Mouse (Mus musculus) Muller cell, postnatal 12 days (primary cell): Measurements from ENCODE around the gene Kif27.

Experiments
- DNase-seq: peaks from one replicate; pipeline ENCODE4 v3.0.0-alpha.2; 2015; ENCODE audit errors: inconsistent ontology term

The Kif27 gene

DNA sequence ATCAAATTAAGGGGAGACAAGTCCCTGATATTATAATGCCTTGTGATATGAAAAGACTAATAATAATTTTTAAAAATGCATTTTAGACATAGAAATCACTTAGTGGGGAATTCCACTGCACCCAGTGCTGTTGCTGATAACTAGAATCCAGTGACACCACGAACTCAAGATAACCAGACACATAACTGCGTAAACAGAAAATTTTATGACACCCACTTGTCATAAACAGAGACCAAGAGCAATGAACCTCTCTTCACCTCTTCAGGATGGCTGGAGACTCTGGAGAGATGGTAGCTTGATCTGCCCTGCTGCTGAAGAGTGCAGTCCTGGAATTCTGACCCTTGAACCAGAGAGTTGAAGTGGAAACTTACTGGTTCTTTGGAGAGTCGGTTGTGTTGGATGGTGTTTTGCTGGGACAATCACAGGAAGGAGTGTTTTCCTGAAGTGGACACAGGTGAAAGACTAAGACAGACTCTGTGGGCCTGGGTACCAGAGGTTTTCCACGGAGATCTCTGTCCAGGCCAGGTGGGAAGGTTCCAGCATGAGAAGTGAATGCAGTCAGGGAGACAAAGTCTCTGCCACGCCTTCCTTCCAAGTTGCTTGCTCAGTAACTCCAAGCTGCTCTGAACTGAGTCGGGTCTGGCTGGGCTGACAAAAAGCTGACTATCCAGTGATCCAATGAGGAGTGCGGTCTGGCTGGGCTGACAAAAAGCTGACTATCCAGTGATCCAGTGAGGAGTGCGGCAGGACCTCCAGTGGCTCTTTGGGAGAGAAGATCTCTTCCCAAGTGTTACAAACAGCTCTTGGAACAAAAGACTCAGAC is 5.6 kb upstream of the Kif27 start:
- DNase-seq: no peak

DNA sequence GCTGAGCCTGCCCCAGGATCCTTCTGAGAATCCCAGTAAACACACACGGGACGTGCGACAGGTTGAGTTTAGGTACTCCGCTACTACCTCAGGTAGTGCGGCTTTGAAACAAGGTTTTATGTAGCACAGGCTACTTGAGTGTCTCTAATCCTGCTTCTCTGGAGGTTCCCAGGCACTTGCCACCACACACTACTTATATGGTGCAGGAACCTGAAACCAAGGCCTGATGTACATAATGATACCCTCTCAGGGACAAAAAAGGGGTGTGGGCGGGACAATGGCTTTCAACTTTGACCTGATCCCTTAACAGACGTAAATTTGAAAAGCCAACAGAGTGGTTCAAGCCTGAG is 357 bp upstream of the Kif27 start:
- no peak for DNase-seq

DNA sequence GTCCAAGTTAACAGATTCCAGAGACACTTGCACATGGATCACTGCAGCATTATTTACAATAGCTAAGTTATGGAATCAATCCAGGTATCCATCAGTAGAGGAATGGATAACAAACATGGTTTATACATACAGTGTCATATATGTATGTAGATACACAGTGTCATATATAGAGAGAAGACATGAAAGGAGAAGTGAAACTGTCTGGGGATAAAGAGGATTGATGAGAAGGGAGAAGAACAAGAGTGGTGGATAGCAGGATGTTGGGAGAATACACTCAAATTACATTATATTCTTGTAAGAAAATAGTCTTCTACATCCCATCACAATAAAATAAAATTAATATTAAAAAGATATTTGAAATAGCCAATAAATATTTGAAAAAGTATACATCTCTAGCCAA is 5.9 kb downstream of the Kif27 start:
- DNase-seq: no peak

DNA sequence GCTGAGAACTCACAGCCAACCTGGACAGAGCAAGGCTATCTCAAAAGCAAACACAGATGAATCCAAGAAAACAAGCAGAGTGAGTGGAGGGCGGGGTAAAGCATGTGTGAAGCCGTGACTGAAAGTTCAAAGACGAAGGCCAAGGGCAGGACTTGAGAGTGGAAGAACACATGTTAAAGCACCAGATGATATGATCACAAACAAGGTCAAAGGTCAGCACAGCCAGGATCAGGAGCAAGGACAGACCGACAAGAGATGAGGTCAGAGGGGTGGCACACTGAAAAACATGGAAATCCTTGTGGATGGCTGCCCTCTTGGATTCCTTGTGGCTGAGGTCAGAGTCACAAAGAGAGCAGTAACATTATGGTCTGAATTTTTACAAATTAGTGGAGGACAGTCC is 8.3 kb downstream of the Kif27 start:
- no peak for DNase-seq

DNA sequence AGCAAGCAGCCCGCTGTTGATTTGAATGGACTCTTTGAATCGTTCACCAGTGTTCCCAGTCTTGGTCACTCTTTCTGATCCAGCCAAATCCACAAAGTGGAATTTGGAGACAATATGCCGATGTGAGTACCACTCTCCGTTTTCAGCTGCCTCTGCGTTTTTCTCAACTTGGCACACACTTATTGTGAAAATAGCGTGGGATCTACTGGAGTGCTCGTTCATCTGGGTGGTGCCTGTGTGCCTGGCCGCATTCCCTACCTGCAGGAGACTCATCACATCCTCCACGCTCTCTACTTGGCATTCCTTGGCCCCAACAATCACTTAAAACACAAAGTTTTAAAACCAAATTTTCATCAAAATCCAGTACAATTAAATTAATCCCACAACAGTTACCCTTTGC is 14.4 kb downstream of the Kif27 start:
- no peak for DNase-seq

DNA sequence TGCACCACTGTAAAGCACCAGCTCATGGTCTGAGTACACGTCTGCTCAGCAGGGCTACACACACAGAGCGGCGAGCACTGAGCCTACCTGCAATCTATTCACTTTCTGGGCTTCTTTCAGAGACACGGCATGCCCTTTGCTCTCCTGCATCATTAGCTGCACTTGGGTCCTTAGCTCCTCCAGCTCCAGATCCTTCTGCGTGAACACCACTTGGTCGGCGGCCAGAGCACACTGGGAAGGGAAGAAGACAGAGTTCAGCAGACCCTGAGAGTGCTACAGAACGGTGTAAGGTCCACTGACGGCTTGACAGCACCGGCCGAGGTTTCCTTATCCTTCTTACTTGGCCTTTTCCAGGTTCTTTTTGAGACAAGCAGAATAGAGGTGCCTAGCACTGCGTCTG is 21.5 kb downstream of the Kif27 start:
- no peak for DNase-seq

DNA sequence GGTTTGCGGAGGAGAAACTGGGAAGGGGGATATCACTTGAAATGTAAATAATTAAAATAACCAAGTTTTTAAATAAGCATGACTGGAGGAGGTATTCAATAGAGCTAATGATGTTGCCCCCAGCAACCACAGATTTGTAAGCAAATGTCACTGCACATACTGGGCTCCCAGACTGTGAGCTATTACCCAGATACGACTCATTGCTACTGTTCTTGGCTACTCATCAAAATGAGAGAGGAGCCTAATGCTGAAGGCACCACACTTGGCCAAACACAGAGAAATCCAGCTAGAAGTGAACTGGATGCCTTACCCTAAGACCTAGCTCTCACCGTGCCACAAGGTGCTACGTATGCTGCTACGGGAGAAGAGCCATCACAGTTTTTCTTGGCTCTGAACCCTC is 24.8 kb downstream of the Kif27 start:
- DNase-seq: peak; percentile 14

DNA sequence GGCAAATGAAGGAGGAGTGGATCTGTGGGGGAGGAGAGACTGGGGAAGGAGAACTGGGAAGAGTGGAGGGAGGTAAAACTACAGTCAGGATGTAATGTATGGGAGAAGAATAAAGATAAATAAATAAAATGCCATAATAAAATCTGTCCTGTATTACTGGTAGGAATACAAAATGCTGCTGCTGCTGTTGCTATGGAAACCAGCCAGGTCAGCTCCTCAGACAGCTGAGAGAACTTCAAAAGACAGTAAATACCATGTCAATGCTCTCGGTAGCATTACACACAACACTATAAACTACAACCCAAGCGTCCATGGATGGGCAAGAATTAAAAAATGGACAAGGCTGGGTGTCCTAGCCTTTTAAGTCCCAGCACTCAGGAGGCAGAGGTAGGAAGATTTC is 41.2 kb downstream of the Kif27 start:
- no peak for DNase-seq

DNA sequence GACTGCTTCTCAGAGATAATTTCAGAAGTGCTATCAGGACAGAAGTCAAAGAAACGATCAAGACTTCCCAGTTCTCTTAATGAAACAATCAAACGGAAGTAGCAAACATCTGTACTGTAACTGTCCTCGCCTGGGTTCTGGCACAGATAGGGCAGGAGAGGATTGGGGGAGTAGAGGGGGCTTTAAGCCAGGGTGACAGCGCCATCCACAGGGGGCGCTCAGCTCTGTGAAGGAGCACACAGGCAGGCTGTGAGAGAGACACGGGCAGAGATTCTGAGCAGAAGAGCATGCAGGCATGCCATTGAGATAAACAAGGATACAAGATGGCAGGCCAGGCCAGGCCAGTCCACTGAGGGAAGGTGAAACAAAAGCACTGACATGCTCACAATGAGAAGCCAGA is 43.9 kb downstream of the Kif27 start:
- DNase-seq: no peak

DNA sequence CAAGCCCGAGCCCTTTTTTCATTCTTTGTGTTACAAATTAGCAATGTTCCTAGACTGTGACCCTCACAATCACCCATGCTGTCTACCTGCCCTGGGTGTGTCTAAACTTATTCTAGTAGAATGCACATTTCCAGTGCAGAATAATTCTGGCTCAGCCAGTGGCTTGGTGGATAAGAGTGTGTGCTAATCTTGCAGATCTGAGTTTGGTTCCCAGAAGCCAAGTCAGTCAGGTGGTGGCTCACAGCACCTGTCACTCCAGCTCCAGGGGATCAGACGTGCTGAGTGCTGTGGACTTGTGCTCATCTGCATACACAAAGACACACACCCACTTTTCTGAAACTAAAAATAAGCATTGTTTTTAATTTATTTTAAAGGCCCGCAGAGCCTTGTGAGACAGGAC is 45.2 kb downstream of the Kif27 start:
- no peak for DNase-seq

DNA sequence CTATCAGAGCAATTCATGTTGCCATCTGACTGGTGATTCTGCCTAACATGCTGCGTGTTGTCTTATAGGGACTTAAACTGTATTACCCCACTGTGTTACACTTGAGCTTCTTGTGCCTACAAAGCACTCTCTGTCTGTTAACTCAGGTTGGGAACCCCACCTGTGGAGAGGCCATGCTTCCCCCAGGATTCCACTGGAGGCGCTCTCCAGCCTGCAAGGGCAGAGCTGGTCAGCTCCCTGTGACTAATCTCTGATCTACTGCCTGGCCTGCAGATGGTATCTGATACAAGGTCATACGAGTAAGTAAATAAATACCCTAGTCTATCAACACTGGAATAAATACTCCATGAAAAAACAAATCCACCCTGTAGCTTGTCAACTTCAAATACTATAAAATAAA is 47.6 kb downstream of the Kif27 start:
- DNase-seq: no peak

DNA sequence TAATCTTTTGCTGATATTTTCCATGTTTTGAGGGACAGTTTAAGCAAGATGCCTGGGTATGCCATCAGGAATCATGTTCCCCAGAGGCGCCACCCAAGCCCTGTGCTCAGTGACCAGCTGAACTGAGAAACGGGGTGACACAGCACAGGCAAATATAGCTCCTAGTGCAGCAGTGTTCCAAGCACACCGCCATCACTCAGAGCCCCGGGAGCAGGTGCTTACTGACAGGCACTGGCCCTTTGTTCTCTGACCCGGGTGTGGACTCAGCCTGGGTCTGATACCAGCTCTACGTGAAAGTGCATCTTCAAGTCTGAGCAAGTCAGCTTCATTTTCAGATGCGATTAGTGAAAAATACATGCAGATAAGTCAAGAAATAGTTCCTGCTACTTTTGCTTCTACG is 49.4 kb downstream of the Kif27 start:
- no peak for DNase-seq

DNA sequence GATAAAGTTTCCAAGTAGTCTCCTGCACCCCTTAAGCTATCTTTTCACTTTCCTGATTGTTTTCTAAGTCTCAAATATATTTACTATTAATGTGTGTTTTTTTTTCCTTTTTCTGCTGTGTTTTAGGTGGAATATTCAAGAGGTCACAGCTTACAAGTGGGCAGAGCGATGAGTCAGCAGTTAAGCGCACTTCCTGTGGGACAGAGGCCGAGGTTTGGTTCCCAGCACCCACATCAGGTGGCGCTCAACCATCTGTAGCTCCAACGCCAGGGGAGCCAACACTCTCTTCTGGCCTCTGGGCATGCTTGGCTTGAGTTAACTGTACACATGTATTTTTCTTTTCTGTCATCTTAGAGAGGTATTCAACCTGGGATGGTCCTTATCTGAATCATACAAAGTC is 51.5 kb downstream of the Kif27 start:
- DNase-seq: no peak

DNA sequence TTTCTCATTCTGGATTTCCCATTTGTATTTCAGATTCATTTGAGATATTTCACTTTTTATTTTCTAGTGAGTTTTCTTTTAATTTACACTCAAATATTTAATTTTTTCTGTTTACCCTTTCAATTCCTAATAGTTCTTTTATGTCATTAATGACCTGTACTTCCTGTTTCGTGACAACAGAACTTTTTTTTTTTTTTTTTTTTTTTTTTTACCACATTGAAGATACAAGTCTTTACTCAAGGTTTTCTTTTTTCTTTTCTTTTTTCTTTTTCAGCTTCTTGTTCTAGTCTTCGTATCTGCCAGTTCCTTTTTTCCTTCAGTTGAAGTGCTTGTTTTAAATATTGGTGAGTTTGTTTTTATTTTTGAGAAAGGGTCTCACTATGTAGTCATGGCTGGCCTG is 53.7 kb downstream of the Kif27 start:
- DNase-seq: no peak

DNA sequence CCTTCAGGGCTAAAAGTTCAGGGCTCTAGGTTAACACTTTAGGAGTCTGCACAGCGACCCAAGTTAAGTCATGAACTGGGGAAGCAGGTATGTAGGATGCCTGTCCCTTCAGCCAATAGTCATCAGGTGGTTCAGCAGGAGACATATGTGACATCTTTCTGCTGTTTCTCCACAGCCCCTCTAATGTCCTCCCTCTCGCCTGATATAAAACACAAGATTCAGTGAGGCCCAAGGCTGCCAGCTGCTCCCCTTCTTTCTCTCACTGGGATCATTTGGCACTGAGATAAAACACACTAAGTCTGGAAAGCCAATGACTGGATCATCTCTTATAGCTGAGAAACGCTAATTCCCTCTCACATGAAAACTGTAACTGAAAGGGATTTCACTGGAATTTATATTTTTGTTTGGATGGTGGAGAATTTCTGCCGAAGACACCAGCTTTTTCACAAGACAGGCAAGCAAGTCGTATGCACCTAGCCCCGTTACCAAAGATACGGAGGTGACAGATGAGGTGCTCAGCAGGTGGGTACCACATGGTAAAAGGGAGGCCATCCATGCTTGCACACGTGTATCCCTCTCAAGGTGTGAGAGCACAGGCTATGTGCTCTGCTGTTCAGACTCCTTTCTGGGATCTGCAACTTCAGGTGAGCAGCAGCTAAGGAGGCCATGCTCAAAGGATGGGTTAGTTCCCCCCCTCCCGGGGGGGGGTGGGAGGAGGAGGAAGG is 56.3 kb downstream of the Kif27 start:
- no peak for DNase-seq

DNA sequence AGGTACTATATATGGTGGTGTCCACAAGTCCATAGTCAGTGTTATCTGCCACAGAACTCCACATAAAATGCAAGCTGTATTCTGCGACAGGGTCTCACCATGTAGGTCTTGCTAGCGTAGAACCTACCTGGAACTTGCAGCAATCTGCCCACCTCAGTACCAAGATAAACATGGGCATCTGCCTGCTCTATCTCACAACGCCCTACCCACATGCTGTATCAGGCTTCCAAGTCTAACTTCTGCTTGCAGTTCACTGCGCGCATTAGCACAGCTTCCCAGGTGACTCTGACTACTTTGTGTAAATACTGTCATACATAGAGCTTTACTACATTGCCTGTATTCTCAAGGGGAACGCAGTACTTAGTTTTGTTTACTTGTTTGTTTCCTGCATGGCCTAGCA is 57.0 kb downstream of the Kif27 start:
- DNase-seq: no peak

DNA sequence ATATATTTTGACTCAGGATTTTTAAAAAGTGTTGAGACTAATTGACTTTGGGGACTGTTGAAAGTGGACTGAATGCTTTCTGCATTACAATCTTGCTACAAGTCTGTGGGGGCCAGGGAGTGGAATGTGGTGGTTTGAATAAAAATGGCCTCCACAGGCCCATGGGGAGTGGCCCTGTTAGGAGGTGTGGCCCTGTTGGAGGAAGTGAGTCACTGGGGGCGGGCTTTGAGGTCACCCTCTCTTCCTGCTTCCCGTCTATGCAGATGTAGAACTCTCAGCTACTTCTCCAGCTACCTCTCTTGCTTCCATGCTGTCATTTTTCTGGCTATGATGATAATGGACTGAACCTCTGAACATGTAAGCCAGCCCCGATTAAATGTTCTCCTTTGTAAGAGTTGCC is 60.2 kb downstream of the Kif27 start:
- no peak for DNase-seq

DNA sequence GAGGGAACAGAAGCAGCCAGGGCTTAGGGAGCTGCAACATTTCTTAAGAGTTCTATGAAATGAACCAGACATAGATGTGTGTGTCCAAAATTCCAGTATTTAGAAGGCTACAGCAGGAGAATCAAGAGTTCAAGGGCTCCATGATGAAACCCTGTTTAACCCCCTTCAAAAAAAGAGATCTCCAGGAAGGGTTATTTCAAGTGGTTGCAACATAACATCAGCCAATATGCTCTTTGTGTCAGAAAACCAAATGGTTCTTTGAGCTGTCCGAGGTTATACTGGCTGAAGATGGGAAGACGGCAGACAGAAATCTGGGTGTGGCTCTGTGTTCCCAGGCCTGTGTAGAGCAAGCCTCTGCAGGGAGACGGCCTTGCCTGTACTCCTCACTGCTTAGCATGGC is 63.3 kb downstream of the Kif27 start:
- DNase-seq: no peak

DNA sequence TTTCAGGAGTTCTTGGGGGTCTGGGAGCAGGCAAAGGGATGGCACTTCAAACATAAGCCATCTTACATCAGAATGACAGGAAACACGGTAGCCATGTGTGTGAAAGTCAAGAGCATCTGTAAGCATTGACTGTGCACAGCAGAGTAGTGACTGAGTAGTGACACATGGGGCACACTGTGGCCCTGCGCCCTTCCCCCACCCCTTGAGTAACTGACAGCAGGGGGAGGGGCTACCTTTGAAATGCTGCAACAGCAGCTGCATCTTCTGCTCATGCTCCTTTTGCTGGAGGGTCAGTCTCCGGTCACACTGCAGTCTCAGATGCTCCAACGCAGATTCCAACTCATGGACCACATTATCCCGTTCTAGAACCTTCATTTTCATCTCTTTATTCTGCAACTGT is 66.1 kb downstream of the Kif27 start:
- DNase-seq: no peak

DNA sequence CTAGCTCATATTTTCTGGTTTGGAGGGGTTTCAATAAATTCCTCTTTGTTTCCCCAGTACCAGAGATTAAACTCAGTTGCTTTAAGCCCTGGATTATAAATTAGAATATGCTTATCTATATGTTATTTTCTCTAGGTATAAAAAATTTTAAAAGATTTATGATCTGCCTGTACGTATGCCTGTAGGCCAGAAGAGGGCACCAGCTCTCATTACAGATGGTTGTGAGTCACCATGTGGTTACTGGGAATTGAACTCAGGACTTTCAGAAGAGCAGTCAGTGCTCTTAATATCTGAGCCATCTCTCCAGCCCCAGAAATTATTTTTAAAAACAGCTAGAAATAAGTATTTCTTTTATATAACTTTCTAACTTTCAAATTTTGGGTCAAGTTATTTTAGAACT is 69.6 kb downstream of the Kif27 start:
- DNase-seq: no peak

DNA sequence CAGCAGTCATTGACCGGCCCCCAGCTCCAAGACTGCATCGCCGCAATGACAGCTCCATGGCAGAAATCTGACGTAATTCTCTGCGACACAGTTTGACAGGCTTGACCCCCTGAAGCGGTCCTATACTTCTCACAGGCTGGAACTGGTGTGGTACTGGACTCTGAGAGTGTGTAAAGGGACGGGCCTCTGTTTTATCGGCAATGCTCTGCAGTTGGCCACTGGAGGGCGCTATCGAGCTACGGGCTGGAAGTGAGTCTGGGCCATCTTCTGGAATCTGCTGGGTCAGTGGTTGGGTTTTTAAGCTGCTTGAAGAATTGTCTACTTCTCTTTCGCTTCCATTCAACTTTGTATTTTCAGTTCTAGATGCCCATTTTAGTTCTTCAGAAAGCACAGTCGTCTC is 71.1 kb downstream of the Kif27 start:
- peak; percentile 74 for DNase-seq

DNA sequence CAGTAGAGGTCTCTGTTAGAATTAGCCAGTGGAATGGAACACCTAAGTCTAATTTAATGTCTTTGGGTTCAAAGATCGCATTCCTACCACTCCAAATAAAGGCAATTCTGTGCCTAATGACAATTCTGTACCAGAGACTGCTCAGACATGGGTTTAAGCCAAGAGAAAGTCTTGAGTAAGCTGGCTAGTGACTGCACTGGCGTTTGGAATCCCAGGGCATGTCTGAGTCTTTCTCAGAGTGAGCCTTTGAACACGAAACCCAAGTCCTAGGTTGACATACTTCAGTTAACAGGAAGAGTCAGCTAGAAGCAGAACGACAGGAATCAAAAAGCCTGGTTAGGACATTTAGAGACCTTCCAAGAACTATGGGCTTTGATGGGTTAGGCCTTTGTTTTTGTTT is 75.5 kb downstream of the Kif27 start:
- peak; percentile 74 for DNase-seq

DNA sequence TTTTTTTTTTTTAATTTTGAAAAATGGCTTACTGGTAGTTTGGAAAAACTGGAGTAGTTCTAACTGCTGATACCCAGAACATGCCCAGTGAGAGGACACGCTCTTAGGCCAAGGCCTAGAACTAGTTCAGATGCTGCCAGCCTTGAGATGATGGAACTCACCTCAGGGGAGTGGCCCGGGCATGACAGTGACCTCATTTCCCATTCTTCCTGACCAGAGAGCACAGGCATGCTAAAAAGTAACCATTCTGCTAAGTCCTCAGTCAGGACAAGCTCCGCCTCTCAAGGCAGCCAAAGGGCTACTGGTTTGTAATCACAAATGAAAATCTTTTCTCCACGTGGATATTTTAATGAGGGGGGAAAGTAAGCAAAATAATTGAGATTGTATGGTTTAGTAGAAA is 77.0 kb downstream of the Kif27 start:
- peak; percentile 44 for DNase-seq

DNA sequence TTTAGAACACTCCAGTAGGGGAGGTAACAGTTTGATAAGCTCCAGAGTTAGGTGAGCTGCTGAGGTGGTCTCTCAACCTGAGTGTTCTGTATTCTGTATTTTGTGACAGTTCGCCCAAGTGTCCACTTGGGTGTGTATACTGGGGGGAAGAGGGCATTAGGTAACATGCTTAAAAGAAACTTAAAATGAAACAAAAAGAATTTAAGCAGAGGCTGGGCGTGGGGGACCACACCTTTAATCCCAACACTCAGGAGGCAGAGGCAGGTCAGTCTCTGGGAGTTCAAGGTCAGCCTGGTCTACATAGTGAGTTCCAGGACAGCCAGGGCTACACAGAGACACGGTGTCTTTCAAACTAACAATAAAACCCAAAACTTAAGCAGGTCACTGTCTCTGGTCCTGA is 78.4 kb downstream of the Kif27 start:
- no peak for DNase-seq
